Mouse (Mus musculus): ENCODE results near the gene Six1. TPM values are rescaled to one million over a fixed set of nuclear protein-coding genes. Genes with fewer than 3 reads are reported as not detected.
"Not testable (repeated sequence)": the region's sequence is repeated elsewhere in the genome, so short reads cannot be mapped to it uniquely, and the experiment has no call there.

Gene Six1
- 0.16 and 0.34 TPM in 2 replicates for polyA plus RNA-seq (2012; rRNA removed)

DNA sequence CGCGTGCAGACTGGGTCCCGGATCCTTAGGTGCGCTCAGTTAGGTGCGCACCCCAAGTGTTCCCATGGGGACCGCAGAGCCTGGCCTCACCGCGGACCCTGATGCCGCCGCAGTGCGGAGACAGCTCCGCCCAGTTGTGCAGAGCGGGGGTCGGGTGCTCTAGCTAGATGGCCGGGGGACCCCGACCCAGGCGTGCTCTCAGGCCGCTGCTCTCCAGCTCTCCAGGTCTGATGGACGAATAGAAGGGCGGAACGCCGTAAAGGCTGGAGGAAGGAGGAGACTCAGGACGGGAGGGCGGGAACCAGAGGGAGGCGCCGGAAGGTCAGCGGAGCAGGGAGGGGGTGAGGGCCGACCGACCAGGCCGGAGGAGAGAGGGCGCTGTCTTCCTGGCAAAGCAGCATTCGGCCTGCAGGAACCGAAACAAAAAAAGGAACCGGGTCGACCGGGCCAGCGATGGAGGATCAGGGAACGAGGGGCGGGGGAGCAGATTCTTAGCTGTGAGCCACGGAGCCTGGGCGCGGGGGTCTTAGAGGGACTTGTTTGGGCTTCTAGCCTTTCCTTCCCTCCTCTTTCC is at the start of gene Six1:
Gene Six1 (minus strand): TSS at position 220 of the 574 bp plus-strand sequence.
- no peak for DNase-seq (ENCODE audit: extremely low spot score in 1 of 2, low spot score in 1 of 2)

DNA sequence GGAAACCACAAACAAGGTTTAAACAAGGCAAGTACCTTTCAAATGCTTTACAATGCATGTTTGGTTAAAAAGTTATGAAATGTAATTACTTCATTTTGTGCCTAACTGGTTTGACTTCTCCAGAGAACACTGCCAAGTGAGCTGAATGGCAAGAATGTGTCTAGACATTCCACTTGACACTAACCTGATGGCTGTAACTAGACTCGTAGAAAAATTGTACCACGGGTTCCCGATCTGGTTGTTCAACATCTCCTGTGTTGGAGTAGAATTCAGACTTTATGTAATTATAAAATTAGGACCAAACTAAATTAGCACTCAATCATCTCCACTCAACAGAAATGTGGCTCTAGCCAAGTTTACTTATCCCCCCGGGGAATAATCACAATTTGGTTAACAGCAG is 44.9 kb upstream of the Six1 start:
- DNase-seq (ENCODE audit: extremely low spot score in 1 of 2, low spot score in 1 of 2): no peak

DNA sequence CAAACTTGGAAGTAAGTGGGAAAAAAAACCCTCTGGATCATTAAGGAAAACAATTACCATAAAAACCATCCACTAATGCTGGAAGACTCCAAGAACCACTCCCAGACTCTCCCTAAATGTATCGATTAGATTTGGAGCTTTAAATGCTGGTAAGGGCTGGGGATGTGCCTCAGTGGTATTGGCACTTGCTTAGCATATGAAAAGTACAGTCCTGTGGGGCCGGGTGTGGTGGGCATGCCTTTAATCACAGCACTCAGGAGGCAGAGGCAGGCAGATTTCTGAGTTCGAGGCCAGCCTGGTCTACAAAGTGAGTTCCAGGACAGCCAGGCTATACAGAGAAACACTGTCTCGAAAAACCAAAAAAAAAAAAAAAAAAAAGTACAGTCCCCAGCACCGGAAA is 42.5 kb upstream of the Six1 start:
- DNase-seq (ENCODE audit: extremely low spot score in 1 of 2, low spot score in 1 of 2): not testable (repeated sequence)

DNA sequence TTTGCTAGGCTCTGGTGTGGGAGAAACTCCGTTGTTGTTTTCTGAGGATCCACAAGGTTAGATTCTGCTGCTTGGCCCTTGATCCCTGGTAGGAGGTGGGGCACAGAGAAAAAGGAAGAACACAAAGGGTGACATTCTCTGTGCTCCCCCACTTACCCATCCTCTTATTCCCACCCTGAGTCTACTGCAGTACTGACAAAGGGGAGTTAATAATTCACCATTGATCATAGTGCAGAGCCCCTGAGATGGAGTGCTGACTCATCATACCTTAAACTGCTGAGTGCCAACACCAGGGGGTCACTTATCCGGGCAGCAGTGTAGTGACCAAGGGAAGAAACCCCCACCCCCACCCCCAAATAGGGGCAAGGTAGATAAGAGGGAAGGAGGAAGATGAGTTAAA is 40.9 kb upstream of the Six1 start:
- DNase-seq (ENCODE audit: extremely low spot score in 1 of 2, low spot score in 1 of 2): no peak

DNA sequence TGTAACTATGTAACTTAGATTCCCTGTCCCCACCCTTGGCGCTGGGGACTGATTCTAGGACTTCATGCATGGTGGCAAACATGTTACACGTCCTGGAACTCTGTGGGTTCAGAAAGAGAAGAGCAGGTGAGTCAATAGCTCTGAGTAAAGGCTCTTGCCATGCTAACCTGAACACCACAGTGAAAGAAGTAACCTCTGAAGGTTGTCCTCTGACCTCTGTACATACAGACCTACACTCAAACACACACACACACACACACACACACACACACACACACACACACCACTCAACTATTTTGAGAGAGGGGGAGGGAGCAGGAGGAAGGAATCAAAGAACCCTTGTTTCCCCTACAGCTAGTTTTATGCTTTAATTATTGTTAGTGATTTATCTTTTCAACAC is 40.5 kb upstream of the Six1 start:
- no peak for DNase-seq (ENCODE audit: extremely low spot score in 1 of 2, low spot score in 1 of 2)

DNA sequence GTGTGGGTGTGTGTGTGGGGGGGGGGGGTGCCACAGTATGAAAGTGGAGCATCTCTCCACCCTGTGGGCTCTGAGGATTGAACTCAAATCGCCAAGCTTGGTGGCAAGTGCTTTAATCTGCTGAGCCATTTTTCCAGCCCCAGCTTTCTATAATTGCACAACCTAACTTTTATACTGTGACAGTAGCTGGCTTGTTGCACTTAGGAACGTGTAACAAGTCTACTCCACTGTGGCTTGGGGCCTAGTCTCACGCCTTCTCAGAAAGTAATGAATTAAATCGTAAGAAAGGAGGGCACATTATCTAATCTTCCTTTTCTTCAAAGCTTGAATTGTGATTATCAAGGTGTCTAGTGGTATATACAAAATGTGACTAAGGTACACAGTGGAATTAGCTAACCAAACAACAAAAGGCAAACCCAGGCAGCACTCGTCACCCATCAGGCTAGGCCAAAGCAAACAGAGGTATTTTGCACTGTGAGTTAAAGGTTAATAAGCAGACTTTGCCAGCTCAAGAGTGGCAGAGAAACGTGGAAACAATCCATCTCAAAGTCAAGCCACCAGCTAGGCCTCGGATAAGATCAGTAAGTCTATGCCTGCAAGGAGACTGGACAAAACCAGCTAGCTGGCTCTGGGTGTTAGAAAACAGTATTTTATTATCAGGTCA is 37.1 kb upstream of the Six1 start:
- DNase-seq (ENCODE audit: extremely low spot score in 1 of 2, low spot score in 1 of 2): no peak

DNA sequence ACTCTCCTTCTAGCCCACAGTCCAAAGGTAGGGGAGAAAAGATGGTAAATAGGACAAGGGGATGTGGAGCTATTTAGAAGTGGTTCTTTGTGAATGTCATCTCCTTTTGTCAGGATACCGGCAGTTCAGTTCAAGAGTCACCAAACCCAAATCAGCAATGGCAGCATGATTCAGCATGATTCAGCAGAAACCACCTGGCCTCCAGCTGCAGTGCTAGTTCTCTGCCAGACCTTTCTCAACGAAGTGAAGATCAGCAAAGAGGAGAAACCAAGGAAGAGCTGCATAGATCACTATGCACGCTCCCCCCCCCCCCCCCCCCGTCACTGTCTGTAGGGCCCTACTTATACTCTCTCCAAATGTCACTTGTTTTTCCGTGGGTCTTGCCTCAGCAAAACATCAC is 35.2 kb upstream of the Six1 start:
- no peak for DNase-seq (ENCODE audit: extremely low spot score in 1 of 2, low spot score in 1 of 2)

DNA sequence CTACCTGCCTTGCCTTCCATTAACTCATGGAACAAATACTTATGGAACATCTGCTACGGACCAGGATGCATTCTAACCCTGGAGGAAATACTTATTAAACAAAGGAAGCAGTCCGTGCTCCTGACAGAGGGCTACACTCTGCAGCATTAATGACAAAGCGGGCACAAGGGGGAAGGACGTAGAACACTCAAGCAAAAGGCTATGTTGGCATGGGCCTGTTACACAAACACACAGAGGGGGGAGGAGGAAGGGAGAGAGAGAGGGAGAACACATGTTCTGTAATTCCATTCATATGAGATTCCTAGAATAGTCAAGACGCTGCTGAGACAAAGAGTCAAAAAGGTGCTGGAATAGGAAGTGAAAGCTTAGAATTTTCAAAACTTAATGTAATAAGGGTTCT is 34.8 kb upstream of the Six1 start:
- no peak for DNase-seq (ENCODE audit: extremely low spot score in 1 of 2, low spot score in 1 of 2)

DNA sequence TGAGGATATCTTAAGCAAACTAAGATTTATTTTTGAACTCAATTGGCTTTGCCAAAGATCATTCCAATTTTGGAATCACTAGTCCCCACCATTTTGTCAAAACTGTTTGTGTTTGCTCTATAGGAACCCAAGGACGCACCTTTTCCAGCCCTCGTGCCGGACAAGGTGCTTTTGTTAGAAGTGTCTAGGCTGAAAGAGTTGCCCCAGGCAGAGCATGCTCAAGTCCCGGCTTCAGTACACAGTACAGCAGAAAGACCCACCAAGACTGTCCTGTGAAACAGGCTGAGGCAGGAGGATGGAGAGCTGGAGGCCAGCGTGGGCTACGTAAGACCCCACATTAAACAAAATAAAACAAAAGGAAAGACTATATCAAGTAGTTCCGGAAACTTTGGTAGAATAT is 33.4 kb upstream of the Six1 start:
- no peak for DNase-seq (ENCODE audit: extremely low spot score in 1 of 2, low spot score in 1 of 2)

DNA sequence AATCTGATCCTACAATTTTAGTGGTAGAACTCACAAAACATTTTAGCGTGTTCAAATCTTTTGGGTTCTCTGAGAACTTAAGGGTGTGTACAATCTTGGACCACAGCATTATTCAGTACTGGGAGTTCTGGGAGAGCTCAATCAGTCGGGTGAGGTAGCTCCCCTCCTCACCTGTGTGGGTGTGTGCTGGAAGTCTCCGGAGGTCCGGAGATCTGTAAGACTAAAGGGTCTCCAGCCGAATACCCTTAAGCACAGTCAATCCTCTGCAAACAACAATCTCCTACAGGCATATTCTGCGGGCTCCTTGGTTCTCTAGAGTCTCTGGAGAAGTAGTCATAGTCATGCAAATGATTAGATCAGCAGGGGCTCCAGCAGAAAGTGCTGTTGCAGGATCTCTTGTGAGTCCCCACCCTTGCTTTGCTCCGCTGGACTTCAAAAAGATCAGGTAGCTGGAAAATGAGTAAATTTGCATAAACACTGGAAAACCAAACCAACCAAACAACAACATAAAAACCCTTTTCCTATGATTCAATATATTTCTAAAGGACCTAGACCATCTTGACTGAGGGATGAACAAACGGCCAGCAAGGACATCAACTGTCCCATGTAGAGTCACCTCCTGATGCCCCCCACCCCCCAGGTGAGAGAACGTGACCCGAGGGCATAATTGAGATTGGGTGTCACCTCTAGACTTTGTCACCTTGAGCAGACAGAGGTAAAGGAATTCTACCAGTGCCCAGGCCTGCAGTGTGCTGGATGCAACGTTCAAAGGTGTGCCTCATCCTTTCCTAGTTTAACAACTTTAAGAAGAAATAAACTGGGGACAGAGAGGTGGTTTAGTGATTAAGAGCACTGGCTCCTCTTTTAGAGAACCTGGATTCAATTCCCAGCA is 32.3 kb upstream of the Six1 start:
- DNase-seq (ENCODE audit: extremely low spot score in 1 of 2, low spot score in 1 of 2): no peak

DNA sequence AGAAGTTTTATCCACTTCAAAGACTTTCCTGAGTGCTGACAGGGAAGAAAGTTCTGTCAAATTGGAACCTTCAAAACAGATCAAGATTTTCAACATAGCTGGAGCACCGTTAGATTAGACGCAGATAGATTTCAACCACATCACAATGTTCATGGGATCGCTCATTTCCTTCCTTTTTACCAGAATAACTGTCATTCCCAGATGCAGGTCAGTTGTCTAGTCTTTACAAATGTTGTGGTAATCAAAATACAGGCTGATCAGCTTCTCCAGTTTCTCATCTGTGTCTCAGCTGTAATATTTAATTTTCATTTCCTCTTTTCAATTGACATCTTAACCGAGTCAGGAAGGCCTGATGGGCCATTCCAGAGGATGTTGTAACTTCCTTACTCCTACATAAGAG is 30.1 kb upstream of the Six1 start:
- no peak for DNase-seq (ENCODE audit: extremely low spot score in 1 of 2, low spot score in 1 of 2)

DNA sequence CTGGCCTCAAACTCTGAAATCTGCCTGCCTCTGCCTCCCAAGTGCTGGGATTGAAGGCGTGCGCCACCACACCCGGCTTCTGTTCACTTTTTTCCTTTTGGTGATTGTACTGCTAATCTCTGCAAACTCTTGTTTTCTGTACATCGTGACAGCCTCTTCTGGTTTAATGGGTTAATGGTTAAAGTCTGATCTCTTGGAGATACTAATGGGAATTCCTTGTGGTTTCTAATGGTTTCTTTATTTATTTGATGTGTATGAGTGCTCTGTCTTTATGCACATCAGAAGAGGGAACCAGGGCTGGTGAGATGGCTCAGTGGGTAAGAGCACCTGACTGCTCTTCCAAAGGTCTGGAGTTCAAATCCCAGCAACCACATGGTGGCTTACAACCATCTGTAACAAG is 28.1 kb upstream of the Six1 start:
- not testable (repeated sequence) for DNase-seq (ENCODE audit: extremely low spot score in 1 of 2, low spot score in 1 of 2)

DNA sequence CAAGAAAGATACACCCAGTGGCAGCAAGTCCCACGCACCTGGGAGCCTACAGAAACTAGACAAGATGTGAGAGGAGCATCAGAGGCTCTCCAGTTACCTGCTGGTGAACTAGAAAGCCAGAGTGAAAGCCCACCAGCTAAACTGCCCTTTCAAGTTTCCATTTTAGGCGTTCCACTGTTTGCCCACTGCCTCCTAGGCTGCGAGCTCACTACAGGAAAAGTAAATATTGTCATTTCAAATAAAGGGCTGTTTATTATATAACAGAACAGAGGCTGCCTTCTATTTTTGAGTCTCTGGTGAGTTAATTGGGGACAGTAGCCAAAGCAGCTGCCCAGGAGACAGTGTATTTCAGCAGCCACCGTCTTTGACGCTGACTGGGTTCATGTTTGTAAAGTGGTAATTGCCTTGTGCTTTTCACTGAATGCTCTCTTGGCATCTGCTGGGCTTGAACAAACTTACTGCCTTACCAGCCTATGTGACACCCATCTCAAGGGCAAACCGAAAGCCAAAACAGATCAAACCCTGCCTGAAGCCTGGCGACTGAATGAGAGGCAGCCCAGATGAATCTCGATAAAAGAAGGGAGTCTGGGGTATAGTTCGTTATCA is 7.2 kb upstream of the Six1 start:
- DNase-seq (ENCODE audit: extremely low spot score in 1 of 2, low spot score in 1 of 2): no peak

DNA sequence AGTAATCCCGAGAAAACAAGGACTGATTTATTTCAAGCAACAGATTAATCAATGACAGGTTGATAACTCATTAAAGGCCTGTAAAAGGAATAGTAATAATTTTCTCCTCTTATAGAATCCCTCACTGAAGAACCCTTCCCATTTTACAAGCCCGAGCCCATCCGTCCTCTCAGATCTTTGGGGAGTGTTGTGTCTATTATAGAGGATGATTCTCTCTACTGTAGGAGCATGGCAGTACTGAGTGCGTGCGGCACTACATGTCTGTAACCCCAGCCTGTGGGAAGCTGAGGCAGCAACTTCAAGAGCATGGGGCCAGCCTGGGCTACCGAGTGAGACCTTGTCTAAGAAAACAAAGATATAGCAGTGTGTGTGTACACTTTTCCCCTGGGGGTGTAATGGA is 3.8 kb upstream of the Six1 start:
- no peak for DNase-seq (ENCODE audit: extremely low spot score in 1 of 2, low spot score in 1 of 2)

DNA sequence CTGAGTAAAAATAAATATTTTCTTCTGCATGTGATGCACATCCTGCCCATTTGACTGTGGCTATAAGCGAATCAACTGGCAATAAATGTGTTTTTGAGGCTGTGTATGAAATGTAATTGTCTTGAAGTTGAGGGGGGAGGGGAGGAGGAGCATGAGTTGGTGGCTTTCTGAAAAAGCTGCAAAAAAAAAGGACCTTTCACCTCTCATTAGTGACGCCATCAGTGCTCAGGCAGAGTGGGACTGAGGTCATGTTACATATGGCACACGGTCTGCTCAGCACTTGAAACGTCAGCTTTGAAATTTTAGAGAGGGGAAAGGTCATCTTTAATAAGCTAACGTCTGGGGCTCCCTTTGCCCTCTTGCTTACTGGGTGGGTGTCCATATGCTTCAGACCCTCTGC is 1.8 kb upstream of the Six1 start:
- DNase-seq (ENCODE audit: extremely low spot score in 1 of 2, low spot score in 1 of 2): no peak

DNA sequence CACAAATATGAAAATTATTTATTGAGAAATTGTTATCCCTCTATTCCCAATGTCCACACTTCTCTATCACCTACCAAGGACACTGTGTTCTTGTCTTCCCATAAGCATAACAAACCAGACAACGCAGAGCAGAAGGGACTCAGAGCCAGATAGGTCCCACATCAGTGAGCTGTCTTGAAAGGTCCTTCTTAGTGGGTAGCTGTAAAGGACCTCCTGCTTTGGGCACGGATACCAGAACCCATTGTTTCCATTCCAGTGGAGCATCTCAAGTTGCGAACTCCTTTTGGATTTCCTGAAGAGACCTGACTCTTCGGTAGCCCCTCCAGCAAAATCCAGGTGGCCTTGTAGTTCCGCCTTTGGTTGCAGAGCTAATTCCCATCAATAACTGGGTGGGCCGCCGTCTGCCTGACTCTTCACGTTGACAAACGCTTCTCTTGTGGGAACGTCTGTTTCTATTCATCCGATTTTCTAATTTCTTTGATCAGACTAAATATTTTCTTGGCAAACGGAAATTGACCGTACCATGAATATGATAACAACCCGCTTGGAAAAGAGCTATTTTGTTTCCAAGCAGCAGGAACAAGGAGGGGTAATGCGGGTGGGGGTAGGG is 994 bp upstream of the Six1 start:
- DNase-seq (ENCODE audit: extremely low spot score in 1 of 2, low spot score in 1 of 2): no peak

DNA sequence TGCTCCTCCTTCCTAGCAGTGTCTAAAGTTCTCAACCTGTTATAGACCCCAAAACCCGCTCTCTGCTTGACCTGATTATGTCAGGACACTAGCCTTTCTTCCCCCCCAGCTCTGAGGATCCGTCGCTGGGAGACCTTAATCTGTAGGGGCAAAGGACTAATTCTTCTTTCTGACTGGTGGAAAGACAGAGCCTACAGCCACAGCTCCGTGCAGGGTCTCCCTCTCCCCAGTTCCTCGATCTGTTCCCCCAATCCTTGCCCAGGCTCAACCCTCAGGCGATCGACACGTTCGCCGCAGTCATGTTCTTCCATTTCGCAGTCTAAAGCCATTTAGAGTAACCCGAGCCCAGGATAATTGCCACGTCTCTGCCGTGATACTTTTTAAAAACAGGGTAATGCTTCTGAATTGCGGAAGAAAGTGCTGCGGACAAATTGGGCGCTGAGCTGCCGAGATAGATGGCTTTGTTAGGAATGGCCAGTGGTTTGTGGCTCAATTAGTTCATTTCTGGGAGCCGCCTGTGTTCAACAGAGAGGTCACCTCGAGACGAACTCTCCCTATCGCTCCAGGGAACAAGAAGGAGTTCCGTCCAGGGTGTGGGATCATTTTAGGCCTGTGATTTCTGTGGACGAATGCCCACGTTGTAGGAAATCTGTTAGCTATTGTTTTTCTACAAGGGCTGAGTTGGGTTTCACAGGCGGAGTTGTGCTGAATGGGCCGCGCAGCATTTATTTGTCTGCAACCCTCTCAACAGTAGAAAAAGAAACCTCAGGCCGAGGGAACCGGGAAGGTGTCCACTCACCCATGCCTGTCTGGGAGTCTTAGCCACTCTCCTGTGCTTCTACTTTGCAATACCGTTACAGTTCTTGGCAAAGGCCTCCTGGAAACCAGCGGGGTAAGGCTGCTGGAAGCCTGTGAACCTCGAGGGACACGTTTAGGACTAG is 766 bp downstream of the Six1 start:
- no peak for DNase-seq (ENCODE audit: extremely low spot score in 1 of 2, low spot score in 1 of 2)

DNA sequence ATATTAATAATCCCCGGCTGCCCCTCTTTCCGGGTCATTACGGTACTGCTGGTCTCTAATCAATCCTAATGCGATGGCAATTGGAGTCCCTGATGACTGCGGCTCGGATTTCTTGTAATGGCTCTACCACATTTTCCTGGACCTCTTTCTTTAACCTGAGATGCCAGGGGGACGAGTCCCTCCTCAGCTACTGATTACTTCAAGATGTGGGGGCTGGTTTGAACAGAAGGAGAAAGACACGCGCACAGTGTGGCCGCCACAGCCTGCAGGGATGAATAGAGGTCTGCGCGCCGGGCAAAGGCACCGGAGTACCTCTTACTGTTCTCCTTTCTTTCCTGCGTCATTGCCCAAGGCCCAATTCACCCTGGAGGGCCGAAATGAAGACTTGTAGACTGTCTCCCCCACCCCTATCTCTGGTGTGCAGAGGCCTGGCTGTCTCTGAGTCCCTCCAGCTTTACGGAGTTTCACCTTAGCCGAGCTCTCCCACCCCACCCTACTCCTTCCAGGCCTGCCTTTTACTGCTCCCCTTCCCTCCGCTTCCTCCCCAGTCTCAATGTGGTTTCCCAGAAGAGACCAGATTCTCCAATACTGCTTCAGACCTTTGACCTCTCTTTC is 1.5 kb downstream of the Six1 start:
- no peak for DNase-seq (ENCODE audit: extremely low spot score in 1 of 2, low spot score in 1 of 2)

DNA sequence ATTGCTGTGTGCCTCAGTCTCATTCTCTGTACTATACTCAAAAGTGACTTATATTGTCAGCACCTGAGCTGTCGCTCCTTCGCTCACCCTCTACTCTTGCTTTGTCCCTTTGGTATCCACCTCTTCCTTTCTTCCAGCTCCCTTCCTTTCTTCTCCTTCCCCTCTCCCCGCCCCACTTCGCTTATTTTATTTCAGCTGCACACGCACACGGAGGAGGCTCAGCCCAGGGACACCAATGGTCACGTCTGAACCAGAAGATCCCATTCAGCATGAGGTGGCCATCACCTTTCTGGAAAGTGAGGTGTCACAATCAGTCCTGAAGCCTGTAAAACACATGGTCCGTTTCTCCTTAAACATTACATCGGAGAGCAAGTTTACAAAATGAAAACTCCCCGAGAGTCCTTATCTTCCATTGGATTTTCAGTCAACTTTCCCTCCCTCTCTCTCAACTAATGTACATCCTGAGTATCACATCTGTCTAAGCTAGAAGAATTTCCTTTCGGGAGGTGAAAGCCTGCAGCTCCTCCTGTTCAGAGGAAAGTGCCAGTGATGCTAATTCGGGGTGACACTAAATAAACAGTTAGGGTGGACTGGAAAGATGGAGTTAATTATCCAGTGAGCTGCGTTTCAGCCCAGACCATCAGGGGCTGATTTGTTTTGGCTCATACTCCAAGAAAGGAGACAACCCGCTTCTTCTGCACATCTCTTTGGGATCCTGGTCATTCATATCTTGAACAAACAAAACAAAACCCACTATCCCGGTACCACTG is 2.7 kb downstream of the Six1 start:
- DNase-seq (ENCODE audit: extremely low spot score in 1 of 2, low spot score in 1 of 2): no peak
